Mouse (Mus musculus) hindlimb bud, embryonic 11.5 days (tissue): ENCODE data around the gene Tnnt3.

ENCODE experiments used
- DNase-seq: peaks from one replicate; pipeline ENCODE4 v3.0.0-alpha.2; 2012; ENCODE audit warnings: low read depth, low spot score; ENCODE audit errors: extremely low spot score

Tnnt3 gene

GRCm38 (mm10) chr7:142560942-142561855, 62.6 kb downstream of the Tnnt3 start:
- DNase-seq = no peak

- DNase-seq = no peak
These were observed 63.3 kb downstream of the Tnnt3 start for GRCm38 (mm10) chr7:142561856-142562404.

DNA sequence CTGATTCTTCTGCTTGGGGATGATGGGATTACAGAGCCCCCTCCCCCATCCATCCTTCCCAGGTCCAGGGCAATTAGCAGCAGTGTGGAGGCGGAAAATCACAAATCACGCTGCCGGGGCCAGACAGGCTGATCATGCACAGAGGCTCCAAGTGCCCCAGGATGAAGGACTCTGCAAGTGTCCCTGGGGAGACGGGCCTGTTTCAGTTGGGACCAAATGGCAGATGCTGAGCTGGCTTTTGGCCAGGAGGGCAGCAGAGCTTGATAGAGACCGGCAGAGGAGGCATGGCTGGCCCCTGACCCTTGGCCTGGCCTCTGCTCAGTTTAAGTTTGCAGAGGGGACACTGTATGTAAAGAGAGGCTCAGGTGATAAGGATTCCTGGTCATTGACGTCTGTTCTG, 64.5 kb downstream of the Tnnt3 start:
- no peak for DNase-seq

DNA sequence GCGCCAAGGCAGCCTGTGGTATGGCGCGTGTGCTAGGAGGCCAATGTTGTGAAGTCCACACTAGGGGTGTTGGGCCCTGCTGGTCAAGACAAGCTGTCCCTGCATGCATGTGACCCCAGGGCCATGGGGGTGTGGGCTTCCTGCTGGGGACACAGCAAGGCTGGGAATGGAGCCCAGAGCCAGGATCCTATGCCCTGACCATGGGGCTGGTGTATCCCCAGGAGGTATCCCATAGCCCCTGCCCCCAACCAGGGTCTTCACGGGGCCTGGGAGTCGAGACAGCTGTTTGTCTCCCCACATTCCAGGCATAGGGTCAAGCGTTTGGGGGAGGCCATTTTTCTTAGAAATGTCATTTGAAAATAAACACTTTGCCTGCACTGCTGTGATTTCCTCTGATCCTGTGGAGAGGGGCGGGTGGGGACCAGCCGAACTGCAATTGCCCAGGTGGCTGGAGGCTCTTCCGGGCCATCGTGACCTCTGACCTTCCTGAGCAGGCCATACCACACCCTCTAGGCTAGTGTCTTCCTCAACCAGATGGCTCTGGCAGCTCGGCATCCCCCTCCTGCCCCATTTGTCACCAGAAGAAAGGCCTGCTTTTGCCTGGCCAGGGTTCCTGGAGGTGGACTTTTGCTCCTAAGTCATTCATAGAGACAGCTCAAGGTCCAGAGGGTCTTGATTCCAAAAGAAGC, 66.5 kb downstream of the Tnnt3 start:
- no peak for DNase-seq
